Mouse (Mus musculus): ENCODE data around the gene Klc2. TPM values are rescaled to one million over a fixed set of nuclear protein-coding genes. Genes with fewer than 3 reads are reported as not detected.
"Not testable (repeated sequence)": the region's sequence is repeated elsewhere in the genome, so short reads cannot be mapped to it uniquely, and the experiment has no call there.

Klc2 gene
- 7.0 and 21.9 TPM in 2 replicates for polyA plus RNA-seq (2011; ENCODE audit: insufficient read depth, insufficient read length, low replicate concordance, missing spikeins)

GRCm38 (mm10) chr19:5118384-5118698, at the start of gene Klc2:
Klc2 (minus strand) TSS chr19:5118560.
- Histone ChIP-seq H3K4me3 (replicated peaks; ENCODE audit: control insufficient read depth, low read depth, low read length) (peak within 1 kb of the TSS; percentile 81), H3K4me1 (ENCODE audit: control insufficient read depth, insufficient read depth, low read length) (no peaks in the 10 kb centered on the region; the same call in 1 of the 2 replicates), H3K27ac (ENCODE audit: control insufficient read depth, insufficient read depth, low read depth, low read length, poor library complexity) (peak within 1 kb of the TSS; percentile 34)
- 3% methylated on average over 18 of the region's 18 CpGs for WGBS
- TF ChIP-seq CTCF (IDR thresholded peaks at IDR 0.05; ENCODE audit: control insufficient read depth, insufficient read depth, low read length) (no peak), POLR2A (IDR thresholded peaks at IDR 0.05; ENCODE audit: borderline replicate concordance, control insufficient read depth, low read depth, low read length) (no peak)

- Histone ChIP-seq H3K4me1 (ENCODE audit: control insufficient read depth, insufficient read depth, low read length) (no peaks in the 10 kb centered on the region), H3K27ac (ENCODE audit: control insufficient read depth, insufficient read depth, low read depth, low read length, poor library complexity) (no peak overlapping the region), H3K4me3 (replicated peaks; ENCODE audit: control insufficient read depth, low read depth, low read length) (no peak overlapping the region)
- no peak for TF ChIP-seq CTCF (IDR thresholded peaks at IDR 0.05; ENCODE audit: control insufficient read depth, insufficient read depth, low read length)
- TF ChIP-seq POLR2A (IDR thresholded peaks at IDR 0.05; ENCODE audit: borderline replicate concordance, control insufficient read depth, low read depth, low read length), result no peak
- 72% methylated on average over 4 of the region's 4 CpGs for WGBS
Observed at GRCm38 (mm10) chr19:5167477-5167876, 49.1 kb upstream of the Klc2 start.

GRCm38 (mm10) chr19:5164380-5164779, 46.0 kb upstream of the Klc2 start:
- Histone ChIP-seq H3K27ac (ENCODE audit: control insufficient read depth, insufficient read depth, low read depth, low read length, poor library complexity) (no peak overlapping the region), H3K4me3 (replicated peaks; ENCODE audit: control insufficient read depth, low read depth, low read length) (no peak overlapping the region), H3K4me1 (ENCODE audit: control insufficient read depth, insufficient read depth, low read length) (no peaks in the 10 kb centered on the region)
- TF ChIP-seq POLR2A (IDR thresholded peaks at IDR 0.05; ENCODE audit: borderline replicate concordance, control insufficient read depth, low read depth, low read length), result no peak
- peak; percentile 73 for TF ChIP-seq CTCF (IDR thresholded peaks at IDR 0.05; ENCODE audit: control insufficient read depth, insufficient read depth, low read length)
- WGBS, result 64% methylated on average over 2 of the region's 2 CpGs

GRCm38 (mm10) chr19:5161913-5162312, 43.6 kb upstream of the Klc2 start:
- WGBS, result 80% methylated on average over 3 of the region's 3 CpGs
- Histone ChIP-seq H3K27ac (ENCODE audit: control insufficient read depth, insufficient read depth, low read depth, low read length, poor library complexity) (no peak overlapping the region), H3K4me1 (ENCODE audit: control insufficient read depth, insufficient read depth, low read length) (no peaks in the 10 kb centered on the region), H3K4me3 (replicated peaks; ENCODE audit: control insufficient read depth, low read depth, low read length) (no peak overlapping the region)
- TF ChIP-seq POLR2A (IDR thresholded peaks at IDR 0.05; ENCODE audit: borderline replicate concordance, control insufficient read depth, low read depth, low read length) (no peak), CTCF (IDR thresholded peaks at IDR 0.05; ENCODE audit: control insufficient read depth, insufficient read depth, low read length) (no peak)

GRCm38 (mm10) chr19:5152261-5152660, 33.9 kb upstream of the Klc2 start:
- H3K4me3 ChIP-seq (replicated peaks; ENCODE audit: control insufficient read depth, low read depth, low read length), result no peak overlapping the region
- 88% methylated on average over 6 of the region's 6 CpGs for WGBS
- TF ChIP-seq POLR2A (IDR thresholded peaks at IDR 0.05; ENCODE audit: borderline replicate concordance, control insufficient read depth, low read depth, low read length) (no peak), CTCF (IDR thresholded peaks at IDR 0.05; ENCODE audit: control insufficient read depth, insufficient read depth, low read length) (no peak)

GRCm38 (mm10) chr19:5151741-5152140, 33.4 kb upstream of the Klc2 start:
- H3K4me1 ChIP-seq (ENCODE audit: control insufficient read depth, insufficient read depth, low read length), result no peaks in the 10 kb centered on the region

More at GRCm38 (mm10) chr19:5152261-5152660, 33.9 kb upstream of the Klc2 start:
- H3K4me1 ChIP-seq (ENCODE audit: control insufficient read depth, insufficient read depth, low read length), result no peaks in the 10 kb centered on the region
- H3K27ac ChIP-seq (ENCODE audit: control insufficient read depth, insufficient read depth, low read depth, low read length, poor library complexity), result no peak overlapping the region

GRCm38 (mm10) chr19:5151331-5151730, 33.0 kb upstream of the Klc2 start:
- Histone ChIP-seq H3K4me3 (replicated peaks; ENCODE audit: control insufficient read depth, low read depth, low read length) (no peak overlapping the region), H3K27ac (ENCODE audit: control insufficient read depth, insufficient read depth, low read depth, low read length, poor library complexity) (no peak overlapping the region), H3K4me1 (ENCODE audit: control insufficient read depth, insufficient read depth, low read length) (no peaks in the 10 kb centered on the region; the same call in 1 of the 2 replicates)
- TF ChIP-seq CTCF (IDR thresholded peaks at IDR 0.05; ENCODE audit: control insufficient read depth, insufficient read depth, low read length), result peak; percentile 60
- no peak for TF ChIP-seq POLR2A (IDR thresholded peaks at IDR 0.05; ENCODE audit: borderline replicate concordance, control insufficient read depth, low read depth, low read length)
- WGBS, result 29% methylated on average over 3 of the region's 3 CpGs

More at GRCm38 (mm10) chr19:5151741-5152140, 33.4 kb upstream of the Klc2 start:
- Histone ChIP-seq H3K27ac (ENCODE audit: control insufficient read depth, insufficient read depth, low read depth, low read length, poor library complexity) (no peak overlapping the region), H3K4me3 (replicated peaks; ENCODE audit: control insufficient read depth, low read depth, low read length) (no peak overlapping the region)
- 82% methylated on average over 5 of the region's 5 CpGs for WGBS
- no peak for TF ChIP-seq POLR2A (IDR thresholded peaks at IDR 0.05; ENCODE audit: borderline replicate concordance, control insufficient read depth, low read depth, low read length)
- TF ChIP-seq CTCF (IDR thresholded peaks at IDR 0.05; ENCODE audit: control insufficient read depth, insufficient read depth, low read length), result no peak

- H3K4me3 ChIP-seq (replicated peaks; ENCODE audit: control insufficient read depth, low read depth, low read length), result no peak overlapping the region
- H3K4me1 ChIP-seq (ENCODE audit: control insufficient read depth, insufficient read depth, low read length), result no peaks in the 10 kb centered on the region; the same call in 1 of the 2 replicates
- H3K27ac ChIP-seq (ENCODE audit: control insufficient read depth, insufficient read depth, low read depth, low read length, poor library complexity), result no peak overlapping the region
- WGBS, result 88% methylated on average over 6 of the region's 6 CpGs
- no peak for TF ChIP-seq CTCF (IDR thresholded peaks at IDR 0.05; ENCODE audit: control insufficient read depth, insufficient read depth, low read length)
- TF ChIP-seq POLR2A (IDR thresholded peaks at IDR 0.05; ENCODE audit: borderline replicate concordance, control insufficient read depth, low read depth, low read length), result no peak
Observed at GRCm38 (mm10) chr19:5150358-5150757, 32.0 kb upstream of the Klc2 start.

- H3K4me3 ChIP-seq (replicated peaks; ENCODE audit: control insufficient read depth, low read depth, low read length); H3K27ac ChIP-seq (ENCODE audit: control insufficient read depth, insufficient read depth, low read depth, low read length, poor library complexity); H3K4me1 ChIP-seq (ENCODE audit: control insufficient read depth, insufficient read depth, low read length): not testable (repeated sequence)
- 48% methylated on average over 6 of the region's 6 CpGs for WGBS
Observed at GRCm38 (mm10) chr19:5149041-5149440, 30.7 kb upstream of the Klc2 start.
